Mouse (Mus musculus): Measurements from ENCODE around the gene Atg16l1.
A peak's percentile ranks its signal among the peaks of the same experiment; 100 is the strongest.
"Not testable (repeated sequence)": the region's sequence is repeated elsewhere in the genome, so short reads cannot be mapped to it uniquely, and the experiment has no call there.

The Atg16l1 gene

GRCm38 (mm10) chr1:87774845-87775244 is 19.2 kb downstream of the Atg16l1 start:
- no peak for DNase-seq

GRCm38 (mm10) chr1:87779204-87779785 is 23.6 kb downstream of the Atg16l1 start:
- no peak for DNase-seq

DNA sequence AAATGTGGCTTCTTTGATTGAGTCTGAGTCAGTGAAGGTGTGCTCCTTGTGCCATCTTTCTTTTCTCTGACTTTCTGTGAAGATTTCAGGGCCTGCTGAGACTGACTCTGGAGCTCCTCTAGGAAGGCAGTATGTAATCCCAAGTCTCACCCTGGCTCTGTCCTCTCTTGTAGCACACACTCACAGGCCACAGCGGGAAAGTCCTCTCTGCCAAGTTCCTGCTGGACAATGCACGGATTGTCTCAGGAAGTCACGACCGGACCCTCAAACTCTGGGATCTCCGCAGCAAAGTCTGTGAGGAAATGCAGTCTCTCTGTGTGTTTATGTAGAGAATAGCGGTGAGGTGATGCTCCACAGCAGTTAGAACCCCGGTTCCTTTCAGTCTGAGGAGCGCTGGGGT is 30.0 kb downstream of the Atg16l1 start:
- DNase-seq = no peak

DNA sequence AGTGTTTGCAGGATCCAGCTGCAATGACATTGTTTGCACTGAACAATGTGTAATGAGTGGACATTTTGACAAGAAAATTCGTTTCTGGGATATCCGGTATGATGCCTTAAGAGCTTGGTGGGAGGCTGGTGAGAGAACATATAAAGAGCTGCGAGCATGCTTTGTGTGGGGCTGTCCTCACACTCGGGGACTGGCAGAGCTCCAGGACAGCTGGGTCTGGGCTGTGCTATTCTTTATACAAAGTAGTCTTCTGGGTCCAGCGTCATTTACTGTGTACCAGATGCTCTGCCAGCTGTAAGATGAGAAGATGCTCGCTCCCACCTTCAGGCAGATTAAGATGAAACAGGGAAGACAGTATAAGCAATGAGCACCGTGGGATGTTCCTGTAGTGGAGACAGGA is 30.6 kb downstream of the Atg16l1 start:
- peak; percentile 85 for DNase-seq

GRCm38 (mm10) chr1:87789665-87790064 is 34.0 kb downstream of the Atg16l1 start:
- DNase-seq = no peak

GRCm38 (mm10) chr1:87792438-87793137 is 36.9 kb downstream of the Atg16l1 start:
- DNase-seq = no peak

- no peak for DNase-seq
Observed at GRCm38 (mm10) chr1:87793138-87793449, 37.4 kb downstream of the Atg16l1 start.

DNA sequence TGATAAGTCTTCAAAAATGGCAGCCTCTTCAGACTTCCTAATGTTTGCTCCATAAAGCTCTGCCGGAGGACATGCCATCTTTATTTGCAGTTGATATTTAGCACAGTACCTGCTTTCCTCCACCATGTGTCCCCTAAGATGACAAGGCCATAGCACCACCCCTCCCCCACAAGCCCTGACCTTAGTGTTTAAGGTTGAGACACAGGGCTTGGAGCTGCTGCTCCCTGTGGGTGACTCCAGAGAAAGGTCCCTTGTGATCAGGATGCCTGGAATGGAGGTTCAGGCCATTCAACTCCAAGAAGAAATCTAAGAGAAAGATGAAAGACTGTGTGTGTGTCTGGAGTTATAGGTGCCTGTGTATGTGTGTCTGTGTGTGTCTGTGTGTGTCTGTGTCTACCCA is 42.0 kb downstream of the Atg16l1 start:
- DNase-seq = no peak

DNA sequence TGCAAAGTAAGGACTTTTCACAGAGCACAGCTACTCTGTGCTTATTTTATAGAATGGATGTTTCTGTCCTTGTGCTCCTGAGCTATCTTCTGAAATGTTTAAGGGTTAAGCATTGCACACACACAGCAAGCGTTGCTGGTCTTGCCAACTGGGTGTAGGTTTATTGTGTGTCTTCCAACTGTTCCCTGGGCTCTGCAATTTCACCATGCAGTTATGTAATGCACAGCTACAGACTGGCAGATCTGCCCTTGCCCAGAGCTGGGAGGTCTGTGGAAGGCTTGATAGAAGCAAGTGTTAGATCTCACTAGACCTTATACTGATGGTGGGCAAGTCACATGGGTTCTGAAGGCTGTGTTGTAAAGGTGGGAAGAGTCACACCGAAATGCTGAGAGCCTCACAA is 42.6 kb downstream of the Atg16l1 start:
- peak; percentile 74 for DNase-seq

DNA sequence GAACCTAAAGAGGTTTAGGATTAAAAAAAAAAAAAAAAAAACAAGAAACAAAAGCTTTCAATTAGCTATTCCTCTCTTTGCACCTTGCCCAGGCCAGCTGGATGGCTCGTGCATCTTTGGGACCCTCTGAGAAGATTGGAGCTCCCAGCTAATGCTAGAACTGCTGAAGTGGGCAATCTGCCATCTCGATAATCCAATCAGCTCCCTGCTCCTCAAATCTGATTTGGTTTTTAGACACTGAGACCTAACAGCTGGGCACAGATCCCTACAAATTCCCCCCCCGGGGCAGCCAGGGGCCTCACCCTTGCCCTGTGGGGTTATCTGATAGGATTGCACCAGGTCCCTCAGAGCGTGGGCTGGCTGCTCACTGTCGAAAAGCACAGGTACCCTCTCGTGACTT is 47.9 kb downstream of the Atg16l1 start, which contains the start of gene Sag:
Gene Sag, plus strand, starts transcription at position 105 of the 400 bp plus-strand sequence.
- DNase-seq = no peak

DNA sequence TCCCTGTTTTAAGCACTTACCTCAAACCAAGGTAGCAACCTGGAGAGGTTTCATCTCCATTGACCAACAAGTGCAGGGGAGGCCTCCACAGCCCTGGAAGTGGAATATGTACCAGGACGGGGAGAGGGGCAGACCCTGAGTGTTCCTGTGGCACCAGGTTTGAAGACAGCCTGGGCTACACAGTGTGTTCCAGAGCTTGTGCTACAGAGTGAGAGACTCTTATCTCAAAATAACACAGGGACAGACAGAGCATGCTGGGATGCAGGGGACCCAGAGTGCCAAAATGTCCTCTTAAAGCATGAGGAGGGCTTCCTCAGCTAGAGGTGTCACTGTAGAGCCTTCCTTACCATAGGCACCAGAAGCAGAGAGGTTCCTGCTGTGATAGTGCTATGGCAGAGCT is 52.1 kb downstream of the Atg16l1 start:
- no peak for DNase-seq

GRCm38 (mm10) chr1:87811391-87811790 is 55.7 kb downstream of the Atg16l1 start:
- DNase-seq = no peak

DNA sequence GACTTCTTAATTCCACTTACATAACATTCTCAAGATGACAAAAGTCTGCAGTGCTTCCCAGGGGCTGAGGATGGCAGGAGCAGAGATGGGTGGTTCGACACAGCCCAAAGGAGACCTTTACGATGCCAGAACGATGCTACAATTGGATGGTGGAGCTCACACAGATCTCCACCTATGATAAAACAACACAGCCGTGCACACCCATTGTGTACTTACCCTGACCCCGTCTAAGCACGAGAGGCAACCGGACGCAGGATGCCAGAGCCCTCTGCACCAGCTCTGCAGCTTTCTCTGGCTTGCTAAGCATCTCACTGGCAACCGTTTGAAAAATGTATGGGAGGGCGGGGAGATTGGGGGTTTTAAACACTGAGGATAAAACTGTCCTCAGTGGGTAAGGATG is 56.4 kb downstream of the Atg16l1 start:
- DNase-seq = no peak

GRCm38 (mm10) chr1:87813155-87813554 is 57.5 kb downstream of the Atg16l1 start:
- DNase-seq = peak; percentile 84

GRCm38 (mm10) chr1:87813681-87814080 is 58.0 kb downstream of the Atg16l1 start:
- DNase-seq = peak; percentile 35

GRCm38 (mm10) chr1:87824420-87824995 is 68.8 kb downstream of the Atg16l1 start:
- no peak for DNase-seq

DNA sequence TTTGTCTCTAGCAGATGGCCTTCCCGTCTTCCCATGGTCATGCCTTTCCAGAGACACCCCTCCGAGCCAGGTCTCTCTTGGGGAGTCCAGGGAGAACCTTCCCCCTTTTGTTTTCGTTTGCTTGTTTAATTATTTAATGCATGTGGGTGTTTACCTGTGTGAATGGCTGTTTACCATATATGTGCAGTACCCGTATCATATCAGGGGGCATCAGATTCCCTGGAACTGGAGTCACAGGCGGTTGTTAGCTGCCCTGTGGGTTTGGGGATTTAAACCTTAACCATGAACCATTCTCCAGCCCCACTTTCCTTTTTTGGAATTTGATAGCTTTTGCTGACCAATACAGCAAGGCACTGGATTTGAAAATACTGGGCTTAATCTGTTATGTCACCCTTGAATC is 69.6 kb downstream of the Atg16l1 start:
- DNase-seq = no peak

- no peak for DNase-seq
Observed at GRCm38 (mm10) chr1:87825991-87826390, 70.3 kb downstream of the Atg16l1 start.

DNA sequence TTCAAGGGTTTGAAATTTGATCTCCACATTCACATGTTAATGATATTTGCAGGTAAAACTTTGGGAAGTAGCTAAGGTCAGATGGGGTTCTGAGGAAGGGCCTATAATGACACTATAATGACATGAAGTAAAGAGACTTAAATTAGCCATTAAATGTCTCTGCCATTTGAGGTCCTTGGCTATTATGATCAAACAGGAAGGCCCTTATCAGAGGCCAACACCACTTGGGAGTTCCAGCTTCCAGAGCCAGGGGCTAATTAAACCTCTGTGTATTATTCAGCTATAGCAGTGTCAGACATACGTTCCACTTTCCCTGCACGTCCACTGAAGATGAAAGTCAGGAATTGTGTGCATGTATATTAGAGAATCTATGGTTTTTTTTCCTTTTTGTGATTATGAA is 70.8 kb downstream of the Atg16l1 start:
- DNase-seq = no peak

DNA sequence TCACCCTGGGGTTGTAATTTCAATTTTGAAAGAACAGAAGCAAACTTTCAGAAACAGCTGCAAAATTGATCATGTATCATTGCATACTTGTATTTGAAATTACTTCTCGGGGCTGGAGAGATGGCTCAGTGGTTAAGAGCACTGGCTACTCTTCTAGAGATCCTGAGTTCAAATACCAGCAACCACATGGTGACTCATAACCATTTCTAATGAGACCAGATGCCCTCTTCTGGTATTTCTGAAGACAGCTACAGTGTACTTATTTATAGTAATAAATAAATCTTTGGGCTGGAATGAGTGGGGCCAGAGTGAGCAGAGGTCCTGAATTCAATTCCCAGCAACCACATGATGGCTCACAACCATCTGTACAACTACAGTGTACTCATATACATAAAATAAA is 71.8 kb downstream of the Atg16l1 start:
- DNase-seq = not testable (repeated sequence)

- peak; percentile 90 for DNase-seq
Observed at GRCm38 (mm10) chr1:87828185-87828584, 72.5 kb downstream of the Atg16l1 start.

- DNase-seq = no peak
Observed at GRCm38 (mm10) chr1:87828926-87829580, 73.4 kb downstream of the Atg16l1 start.

DNA sequence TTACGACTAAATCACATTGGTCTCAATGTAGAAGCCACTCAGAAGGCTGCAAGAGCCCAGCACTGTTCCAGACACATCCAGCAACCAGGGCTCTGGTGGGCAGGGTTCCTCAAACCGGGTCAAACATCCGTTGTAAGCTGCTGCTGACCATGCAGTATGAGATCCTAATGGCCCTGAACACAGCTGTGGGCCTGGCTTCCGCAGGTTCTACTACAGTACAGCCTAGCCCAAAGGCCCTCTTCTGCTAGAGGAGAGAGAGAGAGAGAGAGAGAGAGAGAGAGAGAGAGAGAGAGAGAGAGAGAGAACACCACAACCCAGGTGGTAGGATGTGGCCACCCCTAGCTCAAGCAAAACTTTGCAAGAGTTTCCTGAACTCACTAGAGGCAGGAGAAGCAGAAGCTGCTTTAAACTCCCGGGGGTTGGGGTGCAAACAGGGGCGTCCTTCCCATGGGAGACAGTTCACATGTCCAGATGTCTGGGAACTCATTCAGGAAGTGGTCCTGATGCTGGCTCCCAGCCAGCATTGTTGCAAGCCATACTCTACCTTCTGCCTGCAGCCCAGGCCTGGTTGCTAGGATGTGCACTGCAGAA is 74.0 kb downstream of the Atg16l1 start:
- DNase-seq = peak; percentile 58

DNA sequence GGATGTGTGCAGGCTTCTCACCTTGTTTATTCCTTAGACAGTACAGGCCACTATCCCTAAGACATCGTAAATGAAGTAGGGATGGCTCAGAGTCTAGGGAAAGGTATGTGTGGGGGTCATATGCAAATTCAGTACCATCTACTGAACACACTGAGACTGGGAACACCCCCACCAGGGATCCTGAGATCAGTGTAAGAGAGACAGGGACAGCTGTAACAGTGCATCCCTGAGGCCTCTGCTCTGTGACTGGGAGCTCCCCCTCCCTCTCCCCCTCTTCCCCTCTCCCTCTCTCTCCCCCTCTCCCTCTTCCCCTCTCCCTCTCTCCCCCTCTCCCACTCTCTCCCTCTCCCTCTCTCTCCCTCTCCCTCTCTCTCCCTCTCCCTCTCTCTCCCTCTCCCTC is 80.8 kb downstream of the Atg16l1 start:
- no peak for DNase-seq

Data from layer of hippocampus, adult 9-11 months (tissue).